Mouse (Mus musculus) stomach, postnatal 0 days (tissue): Measurements from ENCODE around the gene Fthl17d. TPM values are rescaled to one million over a fixed set of nuclear protein-coding genes. Genes with fewer than 3 reads are reported as not detected.
"Not testable (repeated sequence)": the region's sequence is repeated elsewhere in the genome, so short reads cannot be mapped to it uniquely, and the experiment has no call there.

ENCODE experiments used
- ATAC-seq: fragments of 200-750 bp; cut with Nextera tagmentation; 2 replicates; pipeline ENCODE4 v1.8.0; 2017; ENCODE audit not compliant: low FRiP score, low TSS enrichment
- DNase-seq: peaks from one replicate; pipeline ENCODE4 v3.0.0-alpha.2; 2016; ENCODE audit warnings: low spot score
- H3K27ac ChIP-seq: fragments of 300-500 bp; sonication (generic); replicated peaks from 2 replicates; pipeline ENCODE4 v1.5.1; 2014; ENCODE audit warnings: mild to moderate bottlenecking, control low read depth
- H3K27me3 ChIP-seq: fragments of 300-500 bp; sonication (generic); 2 replicates; pipeline ENCODE4 v1.6.1; 2014; ENCODE audit warnings: low read length; ENCODE audit not compliant: control insufficient read depth, insufficient read depth
- H3K36me3 ChIP-seq: fragments of 300-500 bp; sonication (generic); 2 replicates; pipeline ENCODE4 v1.6.1; 2014; ENCODE audit warnings: low read length, mixed read lengths; ENCODE audit not compliant: control insufficient read depth, insufficient read depth
- H3K4me1 ChIP-seq: fragments of 300-500 bp; sonication (generic); replicated peaks from 2 replicates; pipeline ENCODE4 v1.6.1; 2014; ENCODE audit warnings: antibody characterized with exemption; ENCODE audit not compliant: control insufficient read depth, insufficient read depth
- H3K4me2 ChIP-seq: fragments of 300-500 bp; sonication (generic); replicated peaks from 2 replicates; pipeline ENCODE4 v1.6.1; 2014; ENCODE audit warnings: low read depth, mild to moderate bottlenecking, control low read depth, moderate library complexity
- H3K4me3 ChIP-seq: fragments of 300-500 bp; sonication (generic); 2 replicates; pipeline ENCODE4 v1.5.1; 2014; ENCODE audit warnings: low read depth, low read length, control low read depth
- H3K9ac ChIP-seq: fragments of 300-500 bp; sonication (generic); 2 replicates; pipeline ENCODE4 v1.6.1; 2014; ENCODE audit warnings: mild to moderate bottlenecking, low read length, control low read depth, mixed read lengths
- H3K9me3 ChIP-seq: fragments of 300-500 bp; sonication (generic); 2 replicates; pipeline ENCODE4 v1.6.1; 2016; ENCODE audit warnings: low read length; ENCODE audit not compliant: control insufficient read depth
- CTCF ChIP-seq: IDR thresholded peaks from 2 replicates; pipeline ENCODE4 v1.5.1; 2016; ENCODE audit warnings: antibody characterized with exemption, low read depth, mild to moderate bottlenecking, moderate library complexity
- EP300 ChIP-seq: optimal IDR thresholded peaks from 2 replicates; pipeline ENCODE3; 2016; ENCODE audit warnings: antibody characterized with exemption
- WGBS: fragments of 180-500 bp; shearing (Covaris S2); extraction: QIAGEN DNeasy Blood & Tissue Kit; methylation state at CpG from one replicate; pipeline ENCODE4 v1.1.7; 2014; 5-methylcytosine and 5-hydroxymethylcytosine counted together
- polyA plus RNA-seq: library from polyadenylated mRNA; unstranded; fragments of >200 nt; fragmentation: Nextera tagmentation; extraction: Ambion mirVana; gene quantifications from 2 replicates; pipeline ENCODE4 v1.2.1, GENCODE M21; 2015

Gene Fthl17d
- polyA plus RNA-seq, 1 experiment from 2014 or later = not detected

DNA sequence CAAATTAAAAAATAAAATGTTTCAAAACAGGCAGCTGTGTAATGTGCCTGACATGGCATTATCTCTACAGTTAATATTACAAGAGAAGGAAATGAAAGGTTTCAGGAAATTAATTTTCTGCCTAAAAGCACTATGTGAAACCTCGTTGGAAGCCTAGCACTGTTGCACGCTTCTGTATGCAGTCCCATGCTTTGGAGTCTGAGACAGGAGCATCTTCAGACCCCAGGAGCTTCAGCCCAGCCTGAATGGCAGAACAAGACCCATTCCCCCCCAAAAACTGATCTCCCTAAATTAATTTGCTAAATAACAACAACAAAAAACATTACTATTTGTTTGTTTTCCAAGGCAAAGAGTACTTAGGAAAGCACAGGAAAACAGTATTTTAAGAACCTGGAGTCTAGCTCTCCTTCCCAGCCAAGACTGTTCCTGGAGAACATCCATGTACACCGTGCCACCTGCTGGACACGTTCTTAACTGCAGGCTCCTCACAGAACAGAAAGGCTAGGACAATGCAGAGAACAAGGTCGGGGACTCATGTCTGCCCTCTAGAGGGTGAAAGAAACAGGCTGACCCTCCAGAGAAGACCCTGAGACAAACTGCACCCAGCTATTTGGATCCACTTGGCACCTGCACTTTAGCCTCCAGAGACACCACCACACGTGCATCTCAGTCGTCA, 38.3 kb downstream of the Fthl17d start:
- H3K9me3 ChIP-seq, H3K4me2 ChIP-seq, H3K36me3 ChIP-seq, H3K27ac ChIP-seq, H3K4me1 ChIP-seq, H3K4me3 ChIP-seq, H3K27me3 ChIP-seq, H3K9ac ChIP-seq: not testable (repeated sequence)
- DNase-seq (peak; percentile 79), ATAC-seq (0 out of 2 replicates have a peak, but pooled peaks have one; percentile 66)
- TF ChIP-seq CTCF = peak; percentile 84
- 15% methylated on average over 7 of the region's 7 CpGs for WGBS

- 62% methylated on average over 8 of the region's 8 CpGs for WGBS
These were observed 42.5 kb downstream of the Fthl17d start for GRCm38 (mm10) chrX:8944041-8944440.

More at GRCm38 (mm10) chrX:8944041-8944440, 42.5 kb downstream of the Fthl17d start:
- Histone ChIP-seq H3K4me1 (no peaks in the 10 kb centered on the region), H3K4me3 (no peak overlapping the region), H3K36me3 (no peaks in the 10 kb centered on the region), H3K27ac (no peak overlapping the region), H3K9me3 (no peaks in the 10 kb centered on the region), H3K27me3 (no peaks in the 10 kb centered on the region), H3K4me2 (no peak overlapping the region), H3K9ac (no peak overlapping the region)
- no peak for TF ChIP-seq EP300
- ATAC-seq (0 out of 2 replicates have a peak, but pooled peaks have one; percentile 53), DNase-seq (peak; percentile 13)

Other genes with a start within 250 kb of the Fthl17d start
- gene Ssx9, start 238.3 kb downstream of the Fthl17d start, polyA plus RNA-seq = not detected in 2 replicates
- gene Ssxb5, start 183.1 kb downstream of the Fthl17d start, polyA plus RNA-seq = not detected in 2 replicates
- not detected in 2 replicates for gene Gm6592, start 142.8 kb downstream of the Fthl17d start, polyA plus RNA-seq
- not detected in 2 replicates for gene Gm5751, start 112.5 kb downstream of the Fthl17d start, polyA plus RNA-seq
- gene B630019K06Rik, start 94.4 kb downstream of the Fthl17d start, polyA plus RNA-seq = 2.2 and 2.5 TPM in 2 replicates
- not detected in 2 replicates for gene Fthl17b, start 23.8 kb downstream of the Fthl17d start, polyA plus RNA-seq
- not detected in 2 replicates for gene Fthl17c, start 10.2 kb downstream of the Fthl17d start, polyA plus RNA-seq
- gene Fthl17e, start 46.7 kb upstream of the Fthl17d start, polyA plus RNA-seq = not detected in 2 replicates
- not detected in 2 replicates for gene Fthl17f, start 76.3 kb upstream of the Fthl17d start, polyA plus RNA-seq
- gene 4930402K13Rik, start 117.8 kb upstream of the Fthl17d start, polyA plus RNA-seq = not detected in 2 replicates
- gene Lancl3, start 213.1 kb upstream of the Fthl17d start, polyA plus RNA-seq = 0.61 and 0.87 TPM in 2 replicates